Mouse (Mus musculus) cerebellum, postnatal 14 days (tissue): ENCODE results near the gene Usp4.

Experiments
- DNase-seq, 2 experiments: peaks; one replicate each; pipeline ENCODE4 v3.0.0; 2021; ENCODE audit warnings: mixed read lengths in 2 of 2

Gene Usp4

DNA sequence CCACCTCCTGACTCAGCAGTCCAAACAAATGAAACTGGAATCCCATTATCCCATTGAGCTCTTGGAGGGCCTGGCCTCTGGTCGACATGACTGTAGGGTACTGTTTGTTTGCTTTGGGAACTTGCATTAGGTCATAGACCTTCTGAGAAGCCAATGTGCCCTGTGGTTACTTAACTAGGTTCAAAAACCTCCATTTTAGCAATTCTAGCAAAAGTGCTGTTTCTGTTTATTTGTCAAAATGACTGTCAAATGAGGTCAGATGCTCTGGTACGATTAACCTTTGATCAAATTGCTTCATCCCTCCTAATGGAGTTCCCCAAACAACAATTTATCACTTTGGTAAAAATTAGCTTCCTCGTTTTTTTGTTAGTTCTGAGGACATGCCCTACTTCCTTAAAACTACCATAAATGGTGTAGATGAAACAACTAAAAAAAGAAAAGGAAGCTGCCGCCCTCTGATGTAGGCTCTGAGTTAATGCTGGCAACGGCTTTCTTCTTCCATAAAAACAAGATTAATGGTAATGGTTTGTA lies 5.3 kb upstream of the Usp4 start:
- no peak for DNase-seq

DNA sequence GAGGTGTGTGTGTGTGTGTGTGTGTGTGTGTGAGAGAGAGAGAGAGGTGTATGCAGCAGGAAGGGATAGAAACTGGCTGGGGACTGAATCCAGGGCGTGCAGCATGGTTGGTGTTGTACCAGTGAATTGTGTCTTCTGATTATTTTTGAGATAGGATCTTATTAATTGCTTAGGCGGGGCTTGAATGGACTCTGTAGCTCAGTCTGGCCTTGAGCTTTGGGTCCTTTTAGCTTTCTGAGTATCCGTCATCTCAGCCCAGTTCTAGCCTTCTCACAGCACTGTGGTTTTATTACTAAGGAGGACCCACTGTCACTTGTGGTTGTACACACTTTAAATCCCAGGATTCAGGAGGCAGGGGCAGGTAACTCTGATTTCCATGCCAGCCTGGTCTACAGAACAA lies 4.3 kb upstream of the Usp4 start:
- DNase-seq: no peak

- no peak for DNase-seq
Measured at GRCm38 (mm10) chr9:108343835-108344234, 3.8 kb upstream of the Usp4 start.

GRCm38 (mm10) chr9:108344471-108344870 lies 3.2 kb upstream of the Usp4 start:
- no peak for DNase-seq

- no peak for DNase-seq
Measured at GRCm38 (mm10) chr9:108347024-108347423, 629 bp upstream of the Usp4 start.

DNA sequence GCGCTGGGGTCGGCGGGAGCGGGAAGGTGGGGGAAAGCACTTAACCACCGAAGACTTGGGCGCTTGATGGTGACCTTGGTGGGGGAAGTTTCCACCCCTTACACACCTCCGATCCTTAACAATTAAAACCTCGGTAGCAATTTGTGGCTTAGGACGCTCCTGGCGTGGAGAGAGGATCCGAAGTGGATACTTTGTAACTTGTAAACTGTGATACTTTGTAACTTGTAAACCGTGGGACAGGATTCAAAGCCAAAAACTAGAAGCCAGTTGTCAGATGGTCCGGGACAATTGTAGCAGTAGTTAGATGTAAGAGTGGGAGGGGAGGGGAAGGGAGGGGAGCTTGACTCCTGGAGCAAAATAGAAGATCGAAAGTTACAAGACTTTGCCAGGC lies 632 bp downstream of the Usp4 start:
- no peak for DNase-seq

DNA sequence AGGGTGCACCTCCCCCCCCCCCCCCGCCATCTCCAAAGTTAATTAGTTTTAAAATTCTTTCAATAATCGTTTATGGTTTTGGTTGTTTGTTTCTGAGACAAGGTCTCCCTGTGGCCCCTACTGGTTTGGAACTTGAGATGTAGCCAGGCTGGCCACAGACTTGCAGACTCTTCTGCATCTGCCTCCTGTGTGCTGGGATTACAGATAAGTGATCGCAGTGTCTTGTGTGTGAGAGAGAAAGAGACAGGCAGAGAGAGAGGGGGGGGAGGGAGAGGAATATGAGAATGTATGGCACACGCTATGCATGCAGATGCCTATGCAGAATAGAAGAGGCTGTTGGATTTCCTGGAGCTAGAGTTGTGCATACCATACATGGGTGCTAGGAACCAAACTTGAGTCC lies 2.1 kb downstream of the Usp4 start:
- DNase-seq: no peak

GRCm38 (mm10) chr9:108378234-108378633 lies 30.6 kb downstream of the Usp4 start:
- no peak for DNase-seq

- no peak for DNase-seq
Measured at GRCm38 (mm10) chr9:108378736-108379135, 31.1 kb downstream of the Usp4 start.

DNA sequence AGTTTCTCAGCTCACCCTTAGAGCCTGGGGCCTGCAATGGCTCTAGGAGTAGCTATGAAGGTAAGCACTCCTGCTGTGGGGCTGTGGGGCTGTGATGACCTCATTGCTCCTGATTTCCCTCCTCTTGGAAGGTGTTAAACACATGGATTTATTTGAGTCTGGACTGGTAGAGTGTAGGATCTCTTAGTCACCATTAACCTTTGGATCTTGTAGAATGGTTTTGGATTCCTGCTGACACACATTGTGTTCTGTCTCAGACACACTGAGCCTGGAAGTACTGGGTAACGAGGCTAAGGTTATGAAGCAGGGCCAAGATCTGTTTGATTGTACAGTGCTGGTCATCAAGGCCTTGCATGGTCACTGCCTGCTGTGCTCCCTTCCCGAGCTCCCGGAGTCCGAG lies 31.6 kb downstream of the Usp4 start:
- DNase-seq: no peak

- DNase-seq: no peak
Measured at GRCm38 (mm10) chr9:108381382-108381781, 33.7 kb downstream of the Usp4 start.

GRCm38 (mm10) chr9:108385006-108385405 lies 37.4 kb downstream of the Usp4 start:
- no peak for DNase-seq

DNA sequence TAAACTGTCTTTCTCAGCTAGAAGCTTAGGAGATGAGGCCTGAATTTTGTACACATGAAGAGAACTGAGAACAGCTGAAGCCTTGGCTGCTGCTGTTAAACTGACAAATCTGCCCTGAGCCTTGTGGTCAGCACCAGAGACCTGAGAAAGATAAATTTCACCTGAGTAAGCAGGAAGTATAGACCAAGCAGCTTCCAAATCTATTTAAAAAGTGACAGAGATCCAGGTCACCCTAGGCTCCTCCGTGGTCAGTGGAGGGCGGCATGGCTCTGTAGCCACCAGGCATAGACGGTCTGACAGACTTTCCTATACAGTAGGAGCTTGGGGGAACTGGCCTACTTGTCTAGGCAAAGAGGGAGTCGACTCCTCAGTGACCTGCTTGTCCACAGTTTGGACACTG lies 39.2 kb downstream of the Usp4 start:
- no peak for DNase-seq

GRCm38 (mm10) chr9:108388601-108389000 lies 40.9 kb downstream of the Usp4 start:
- no peak for DNase-seq

DNA sequence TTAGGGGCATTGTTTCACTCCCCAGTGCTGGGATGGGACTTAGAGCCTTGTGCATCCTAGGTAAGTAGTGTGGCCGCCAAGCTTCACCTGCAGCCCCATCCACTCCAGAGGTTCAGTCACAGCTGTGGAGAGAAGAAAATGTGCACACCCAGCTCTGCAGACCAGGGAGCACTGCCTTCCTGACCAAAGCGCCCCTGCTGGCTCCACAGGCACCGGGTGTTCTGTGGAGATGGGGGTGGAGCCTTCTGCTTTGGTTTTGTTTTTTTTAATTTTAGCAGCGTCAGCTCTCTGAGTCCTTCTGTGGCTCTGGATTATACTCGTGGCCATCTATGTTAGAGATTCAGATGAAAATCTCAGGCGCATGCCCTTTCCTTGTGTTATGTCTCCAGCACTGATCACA lies 41.6 kb downstream of the Usp4 start:
- DNase-seq: no peak

DNA sequence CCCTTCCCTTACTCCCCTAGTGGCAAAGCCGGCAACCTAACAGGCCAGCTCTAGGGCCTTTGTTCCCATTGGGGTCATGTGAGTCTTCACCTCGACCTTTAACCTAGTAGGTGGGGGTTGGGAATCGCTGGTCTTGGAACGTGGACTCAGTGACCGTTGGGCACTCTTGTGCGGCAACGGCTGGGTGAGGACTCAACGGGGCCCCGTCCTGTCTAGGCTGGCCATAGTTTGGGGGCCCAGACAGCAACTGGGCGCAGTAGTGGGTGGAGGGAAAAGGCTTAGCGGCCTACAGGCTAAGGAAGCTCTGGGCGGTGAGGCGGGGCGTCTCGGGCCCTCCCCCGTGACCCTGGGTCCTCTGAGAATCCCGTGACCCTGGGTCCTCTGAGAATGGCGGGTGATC lies 45.0 kb downstream of the Usp4 start, which contains the start of gene 1700102P08Rik:
Gene 1700102P08Rik, plus strand, starts transcription at position 130 of the 400 bp plus-strand sequence.
- DNase-seq: no peak

DNA sequence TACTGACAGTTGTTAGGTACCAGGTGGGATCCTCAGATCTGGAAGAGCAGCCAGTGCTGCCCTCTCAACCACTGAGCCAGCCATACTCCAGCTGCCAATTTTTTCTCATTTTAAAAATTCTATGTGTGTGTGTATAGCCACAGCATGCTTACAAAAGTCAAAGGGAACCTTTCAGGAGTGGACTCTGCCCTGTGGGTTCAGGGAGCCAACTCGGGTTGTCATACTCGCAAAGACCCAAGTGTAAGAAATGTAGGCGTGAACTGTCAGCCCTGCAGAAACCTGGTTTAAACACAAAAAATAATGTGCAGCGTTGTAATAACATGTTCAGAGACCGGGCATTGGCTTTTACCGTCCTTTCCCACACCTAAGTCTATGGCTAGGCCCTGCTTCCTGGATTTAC lies 46.5 kb downstream of the Usp4 start:
- DNase-seq: no peak

DNA sequence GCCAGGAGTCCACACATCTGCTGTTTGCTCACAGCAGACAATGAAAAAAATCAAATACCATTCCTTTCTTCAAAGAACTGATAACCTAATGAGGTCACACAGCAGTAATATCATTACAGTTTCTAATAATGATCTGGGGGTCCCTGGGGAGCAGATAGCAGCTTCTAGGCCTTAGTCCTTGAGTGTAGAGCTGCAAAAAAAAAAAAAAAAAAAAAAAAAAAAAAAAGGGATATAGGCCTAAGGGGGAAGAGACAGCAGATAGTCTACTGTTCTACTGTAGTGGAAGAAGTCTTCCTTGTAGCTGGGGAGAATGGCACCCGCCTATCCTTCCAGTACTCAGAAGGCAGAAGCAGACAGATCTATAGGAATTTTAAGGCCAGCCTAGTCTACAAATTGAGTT lies 47.8 kb downstream of the Usp4 start:
- no peak for DNase-seq

DNA sequence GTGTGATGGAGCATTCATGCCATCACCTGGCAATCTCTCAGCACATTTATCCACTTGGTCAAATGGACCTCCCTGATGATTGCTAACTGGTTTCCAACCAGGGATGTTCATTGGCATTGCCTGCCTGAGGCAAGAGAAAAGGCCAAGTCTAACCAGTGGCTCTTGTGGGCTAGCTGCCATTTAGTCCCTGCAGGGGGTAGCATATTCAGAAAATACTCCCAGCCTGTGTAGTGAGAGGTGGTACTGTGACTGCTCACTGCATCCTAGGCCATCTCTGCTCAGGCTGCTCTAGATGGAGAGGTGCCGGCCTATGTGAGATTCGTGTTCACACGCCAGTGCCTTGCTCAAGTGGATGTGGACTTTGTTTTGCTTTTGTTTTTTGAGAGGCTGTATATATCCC lies 50.7 kb downstream of the Usp4 start:
- DNase-seq: peak; percentile 73 to 76

- DNase-seq: peak; percentile 63 to 72
Measured at GRCm38 (mm10) chr9:108401186-108401960, 53.7 kb downstream of the Usp4 start.

DNA sequence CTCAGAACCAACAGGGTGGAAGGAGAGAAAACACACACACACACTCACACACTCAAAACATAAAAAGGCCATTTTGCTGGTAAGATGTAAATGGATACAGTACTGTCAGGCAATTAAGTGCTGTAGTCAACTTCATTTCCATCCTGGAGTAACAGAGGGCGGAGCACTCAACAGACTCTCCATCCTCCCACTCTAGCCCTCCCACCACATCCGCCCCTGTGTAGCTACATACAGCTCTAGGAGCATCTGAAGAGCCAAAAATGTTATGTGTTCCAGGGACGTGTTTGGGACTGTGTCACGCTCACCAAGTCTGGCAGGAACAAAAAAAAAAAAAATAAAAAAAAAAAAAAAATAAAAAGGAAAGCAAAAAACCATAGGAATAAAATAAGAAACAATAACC lies 55.4 kb downstream of the Usp4 start:
- no peak for DNase-seq

DNA sequence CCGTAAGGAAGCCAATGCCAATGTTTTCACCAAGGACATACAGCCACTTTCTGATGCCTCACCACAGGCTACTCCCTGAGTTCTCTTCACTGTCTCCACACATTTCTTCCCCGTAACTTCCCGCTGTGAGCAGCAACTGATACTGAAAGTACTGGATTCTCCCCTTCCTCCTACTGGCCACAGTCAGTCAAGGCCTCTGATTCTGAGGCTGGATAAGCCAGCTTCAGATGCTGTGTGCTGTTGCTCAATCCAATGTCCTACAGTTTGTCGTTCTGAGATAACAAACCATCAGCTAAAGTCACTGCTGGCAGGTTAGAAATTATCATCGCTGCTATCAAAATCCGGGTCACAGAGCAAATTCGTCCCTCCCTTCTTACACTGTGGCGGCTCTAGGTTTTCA lies 56.8 kb downstream of the Usp4 start:
- DNase-seq: no peak

DNA sequence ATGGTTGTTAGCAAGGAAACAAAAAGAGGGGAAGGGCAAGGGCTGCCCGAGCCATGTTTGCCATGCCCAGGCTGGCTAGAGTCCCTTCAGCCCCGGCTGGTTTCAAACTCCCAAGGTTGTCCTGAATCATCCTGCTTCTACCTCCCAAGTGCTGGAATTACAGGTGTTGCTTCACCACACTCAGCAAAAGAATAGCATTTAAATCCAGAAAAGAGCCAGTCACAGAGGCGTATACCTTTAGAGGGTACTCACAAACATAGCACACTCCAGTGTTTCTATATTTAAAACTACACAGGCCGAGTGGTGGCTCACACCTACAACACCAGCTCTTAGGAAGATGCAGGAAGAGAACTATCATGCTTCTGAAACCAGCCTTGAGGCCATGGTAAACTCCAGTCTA lies 61.9 kb downstream of the Usp4 start:
- no peak for DNase-seq

DNA sequence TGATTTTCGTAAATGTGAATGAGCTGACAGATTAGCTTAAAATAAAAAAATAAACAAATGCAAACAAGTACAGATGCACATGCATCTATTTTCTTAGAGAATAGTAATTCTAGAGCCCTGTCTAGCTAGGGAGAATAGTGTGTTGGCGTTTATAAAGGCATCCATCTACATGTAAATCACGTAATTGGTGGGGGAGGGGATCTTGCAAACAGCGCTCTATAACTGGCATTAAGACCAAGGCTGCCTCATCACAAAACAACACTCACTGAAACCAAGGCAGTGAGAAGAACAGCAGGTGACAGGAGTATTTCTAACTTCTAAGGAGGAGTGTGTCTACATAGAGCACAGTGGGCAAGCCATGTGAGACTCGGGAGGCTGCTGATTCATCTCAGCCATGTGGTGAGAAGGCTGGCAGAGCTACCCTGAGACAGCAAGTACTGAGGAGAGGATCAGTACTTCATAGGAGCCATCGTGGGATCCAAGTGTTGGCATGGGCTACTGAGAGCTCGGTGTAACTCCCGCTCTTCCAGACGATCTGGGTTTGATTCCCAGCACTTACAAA lies 63.8 kb downstream of the Usp4 start:
- no peak for DNase-seq

DNA sequence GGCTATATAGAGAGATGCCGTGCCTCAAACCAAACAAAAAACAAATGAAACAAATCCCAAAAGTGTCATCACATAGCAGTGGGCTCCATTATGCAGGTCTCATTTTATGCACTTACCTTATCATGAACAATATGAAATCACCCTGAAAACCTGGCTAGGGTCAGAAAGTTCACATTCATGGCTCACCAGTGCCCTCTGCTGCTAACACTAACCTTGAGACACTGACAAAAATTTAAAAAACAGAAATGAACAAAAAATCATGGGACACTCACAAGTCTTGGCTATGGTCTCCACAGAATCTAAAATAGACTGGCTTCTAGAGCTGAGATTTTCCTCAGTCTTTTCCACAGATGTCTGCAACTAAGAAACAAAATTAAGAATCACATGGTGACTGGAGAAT lies 64.6 kb downstream of the Usp4 start:
- DNase-seq: peak; percentile 40 to 47
